15 mouse cellular contexts compared by ENCODE assay signal in genomic region chr1:51591886-51592285, GRCm38 (mm10).
"Had no signal": no experiment of that assay in that cellular context is flagged by ENCODE, and none has a peak within 500 bp of the region (broad histone marks: within the 10 kb centered on the region; RNA-seq: fewer than 3 reads in every experiment).

No protein-coding gene starts in this region.

- H3K27me3 ChIP-seq: liver, embryonic 15.5 days; lung, embryonic 15.5 days; megakaryocyte, embryonic 14.5 days; midbrain, embryonic 13.5 days; midbrain, embryonic 15.5 days; neural tube, embryonic 12.5 days; stomach, embryonic 15.5 days had no signal

- DNase-seq: liver, postnatal 0 days; lung, adult 2 months; lung, postnatal 14 days; lung, postnatal 36 days; right cerebral cortex, postnatal 14 days; thymus, postnatal 4 days had no signal

- H3K27ac ChIP-seq: liver, embryonic 15.5 days; lung, embryonic 15.5 days; macrophage; midbrain, embryonic 13.5 days; midbrain, embryonic 15.5 days; neural tube, embryonic 12.5 days; stomach, embryonic 15.5 days; stomach, postnatal 0 days had no signal

- H3K4me1 ChIP-seq: liver, embryonic 15.5 days; lung, embryonic 15.5 days; neural tube, embryonic 12.5 days had no signal

- H3K36me3 ChIP-seq: liver, embryonic 15.5 days; lung, embryonic 15.5 days; midbrain, embryonic 13.5 days; midbrain, embryonic 15.5 days; neural tube, embryonic 12.5 days; stomach, embryonic 15.5 days had no signal

- H3K4me3 ChIP-seq: liver, embryonic 15.5 days; lung, embryonic 15.5 days; megakaryocyte, embryonic 14.5 days; midbrain, embryonic 13.5 days; midbrain, embryonic 15.5 days; neural tube, embryonic 12.5 days; stomach, embryonic 15.5 days had no signal
